Mouse (Mus musculus) liver, embryonic 14.5 days (tissue): ENCODE measurements around the gene Acvr1b.

Experiments used
- CTCF ChIP-seq: IDR thresholded peaks from 2 replicates; pipeline ENCODE4 v1.5.1; 2016; ENCODE audit warnings: antibody characterized with exemption, low read depth, control low read depth
- EP300 ChIP-seq: IDR thresholded peaks from 2 replicates; pipeline ENCODE4 v1.6.1; 2016; ENCODE audit warnings: antibody characterized with exemption, low read depth

- TF ChIP-seq CTCF = no peak
- TF ChIP-seq EP300 = no peak
Measured at GRCm38 (mm10) chr15:101259922-101260321, 86.1 kb downstream of the Acvr1b start.
